Mouse (Mus musculus) forebrain, postnatal 0 days (tissue): Measurements from ENCODE around the gene Fpr1. TPM values are rescaled to one million over a fixed set of nuclear protein-coding genes. Genes with fewer than 3 reads are reported as not detected.
A peak's percentile ranks its signal among the peaks of the same experiment; 100 is the strongest.

Experiments used
- ATAC-seq: fragments of 200-750 bp; cut with Nextera tagmentation; 2 replicates; pipeline ENCODE4 v1.8.0; 2017; ENCODE audit warnings: mild to moderate bottlenecking, moderate library complexity
- DNase-seq: peaks from one replicate; pipeline ENCODE4 v3.0.0-alpha.2; 2015
- H3K27ac ChIP-seq: fragments of 300-500 bp; sonication (generic); 2 replicates; pipeline ENCODE4 v1.5.1; 2014; ENCODE audit warnings: low read depth, mild to moderate bottlenecking, antibody characterized with exemption, low read length, moderate library complexity, mixed read lengths
- H3K27me3 ChIP-seq: fragments of 300-500 bp; sonication (generic); 2 replicates; pipeline ENCODE4 v1.6.1; 2014; ENCODE audit warnings: mild to moderate bottlenecking, low read length, mixed read lengths; ENCODE audit not compliant: insufficient read depth
- H3K36me3 ChIP-seq: fragments of 300-500 bp; sonication (generic); 2 replicates; pipeline ENCODE4 v1.6.1; 2014; ENCODE audit warnings: mild to moderate bottlenecking, moderate library complexity; ENCODE audit not compliant: insufficient read depth
- H3K4me1 ChIP-seq: fragments of 300-500 bp; sonication (generic); 2 replicates; pipeline ENCODE4 v1.6.1; 2014; ENCODE audit warnings: antibody characterized with exemption; ENCODE audit not compliant: insufficient read depth
- H3K4me2 ChIP-seq: fragments of 300-500 bp; sonication (generic); 2 replicates; pipeline ENCODE4 v1.6.1; 2014; ENCODE audit warnings: low read depth, mild to moderate bottlenecking, moderate library complexity
- H3K4me3 ChIP-seq: fragments of 300-500 bp; sonication (generic); 2 replicates; pipeline ENCODE4 v1.5.1; 2014; ENCODE audit warnings: low read depth, low read length, mixed read lengths
- H3K9ac ChIP-seq: fragments of 300-500 bp; sonication (generic); 2 replicates; pipeline ENCODE4 v1.6.1; 2014; ENCODE audit warnings: mild to moderate bottlenecking
- H3K9me3 ChIP-seq: fragments of 300-500 bp; sonication (generic); 2 replicates; pipeline ENCODE4 v1.6.1; 2016; ENCODE audit warnings: low read length
- CTCF ChIP-seq: sonication (generic); IDR thresholded peaks from 2 replicates; pipeline ENCODE4 v1.5.1; 2016; ENCODE audit warnings: antibody characterized with exemption, control low read depth, low read depth
- WGBS: fragments of 180-500 bp; shearing (Covaris S2); extraction: QIAGEN DNeasy Blood & Tissue Kit; methylation state at CpG from one replicate; pipeline ENCODE4 v1.1.7; 2014; 5-methylcytosine and 5-hydroxymethylcytosine counted together
- microRNA counts: library from miRNA; unstranded; fragments of <30 nt; microRNA quantifications from one replicate; lab custom pipeline; 2015
- microRNA-seq, 2 experiments: library from miRNA; unstranded; fragments of <30 nt; microRNA quantifications; one replicate each; pipeline ENCODE4; 2016
- polyA plus RNA-seq: library from polyadenylated mRNA; unstranded; fragments of >200 nt; fragmentation: Nextera tagmentation; extraction: Ambion mirVana; gene quantifications from 2 replicates; pipeline ENCODE4 v1.2.1, GENCODE M21; 2015
- total RNA-seq: library from RNA; depleted of rRNA; stranded (reverse); fragments of >200 nt; gene quantifications from 2 replicates; pipeline ENCODE4 v1.2.3, GENCODE M21; 2014; rRNA removed

Gene Fpr1
- total and polyA plus RNA-seq, 2 experiments from 2014 or later: 0.16 TPM; not detected in 1

DNA sequence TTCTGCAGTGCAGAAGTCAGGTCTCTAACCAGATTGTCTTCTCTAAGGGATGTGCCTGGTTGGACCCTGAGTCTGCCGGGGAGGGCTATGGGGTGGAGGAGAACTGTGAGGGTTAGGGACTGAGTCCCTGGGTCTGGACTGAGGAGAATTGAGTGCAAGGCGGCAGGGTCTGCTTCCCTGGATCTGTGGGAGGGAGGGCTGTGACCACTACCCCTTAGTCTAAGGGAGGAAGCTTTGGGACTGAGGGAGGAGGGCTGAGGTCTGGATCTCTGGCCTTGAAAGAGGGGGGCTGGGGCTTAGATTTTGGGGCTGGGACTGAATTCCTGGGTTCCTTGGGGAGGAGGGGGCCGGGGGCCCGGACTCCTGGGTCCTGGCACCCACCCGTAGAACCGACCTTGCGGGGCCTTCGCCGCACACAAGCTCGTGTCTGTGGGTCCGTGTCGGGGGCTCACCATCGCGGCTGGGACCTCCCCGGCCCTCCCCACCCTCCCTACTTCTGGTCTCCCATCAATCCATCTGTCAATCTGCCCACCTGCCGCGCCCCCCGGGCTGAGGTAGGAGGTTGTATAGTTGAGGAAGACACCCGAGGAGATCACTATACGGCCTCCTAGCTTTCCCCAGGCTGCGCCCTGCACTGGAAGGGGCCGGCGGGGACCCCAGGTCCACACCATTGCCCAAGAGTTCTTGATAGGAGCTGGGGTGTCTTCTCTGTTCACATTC is 53.8 kb downstream of the Fpr1 start:
- Histone ChIP-seq H3K27me3 (no peaks in the 10 kb centered on the region), H3K4me2 (peak overlapping the region; percentile 90)
- TF ChIP-seq CTCF: no peak

DNA sequence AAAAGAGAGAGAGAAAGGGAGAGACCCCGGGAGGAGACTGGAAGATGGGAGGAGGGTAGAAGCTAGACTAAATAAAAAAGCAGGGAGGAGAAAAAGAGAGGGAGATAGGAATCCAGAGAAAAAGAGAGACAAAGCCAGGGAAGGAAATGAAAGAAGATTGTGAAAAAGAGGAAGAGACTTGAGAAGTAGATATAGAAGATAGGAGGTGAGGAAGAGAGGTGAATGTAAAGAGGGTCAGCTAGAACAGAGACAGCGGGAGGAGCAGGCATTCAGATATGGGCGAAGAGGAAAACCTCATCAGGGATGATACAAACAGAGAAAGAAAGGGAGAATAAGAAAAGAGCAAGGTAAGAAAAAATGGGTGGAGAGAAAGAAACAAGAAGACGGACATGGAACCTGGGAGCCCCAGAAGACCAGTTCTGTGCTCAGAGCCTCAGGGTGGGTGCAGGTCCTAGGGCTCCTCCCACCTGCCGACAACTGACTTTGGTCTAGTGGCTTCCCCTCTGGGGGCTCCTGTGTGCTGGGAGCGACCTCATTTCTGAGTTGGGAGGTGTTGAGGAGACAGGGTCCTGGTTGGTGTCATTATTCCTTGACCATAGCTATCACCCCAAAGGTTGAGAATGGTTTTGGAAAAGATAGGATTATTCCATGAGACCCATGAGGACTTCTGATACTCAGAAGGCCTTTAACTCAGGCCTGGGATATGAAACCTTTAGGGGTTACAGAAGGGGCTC is 54.5 kb downstream of the Fpr1 start:
- peaks cover 32% of the 10 kb centered on the region for H3K4me1 ChIP-seq
- peak overlapping the region; percentile 92 for H3K4me3 ChIP-seq
- no peak for TF ChIP-seq CTCF
- H3K4me2 ChIP-seq: peak overlapping the region; percentile 90
- 5% methylated on average over 6 of the region's 6 CpGs for WGBS
- ATAC-seq (no peak), DNase-seq (peak; percentile 30)
- H3K27me3 ChIP-seq: no peaks in the 10 kb centered on the region
- H3K27ac ChIP-seq: peak overlapping the region; percentile 100
- peak overlapping the region; percentile 98 for H3K9ac ChIP-seq
- peaks cover 8% of the 10 kb centered on the region; the same call in 1 of the 2 replicates for H3K36me3 ChIP-seq
- H3K9me3 ChIP-seq: no peaks in the 10 kb centered on the region

More for the DNA sequence above, 53.8 kb downstream of the Fpr1 start:
- ATAC-seq (no peak), DNase-seq (no peak)
- Histone ChIP-seq H3K9me3 (no peaks in the 10 kb centered on the region), H3K4me3 (peak overlapping the region; percentile 92), H3K4me1 (peaks cover 32% of the 10 kb centered on the region), H3K36me3 (peaks cover 8% of the 10 kb centered on the region; the same call in 1 of the 2 replicates), H3K27ac (peak overlapping the region; percentile 100), H3K9ac (peak overlapping the region; percentile 98)
- WGBS: 51% methylated on average over 23 of the region's 23 CpGs

DNA sequence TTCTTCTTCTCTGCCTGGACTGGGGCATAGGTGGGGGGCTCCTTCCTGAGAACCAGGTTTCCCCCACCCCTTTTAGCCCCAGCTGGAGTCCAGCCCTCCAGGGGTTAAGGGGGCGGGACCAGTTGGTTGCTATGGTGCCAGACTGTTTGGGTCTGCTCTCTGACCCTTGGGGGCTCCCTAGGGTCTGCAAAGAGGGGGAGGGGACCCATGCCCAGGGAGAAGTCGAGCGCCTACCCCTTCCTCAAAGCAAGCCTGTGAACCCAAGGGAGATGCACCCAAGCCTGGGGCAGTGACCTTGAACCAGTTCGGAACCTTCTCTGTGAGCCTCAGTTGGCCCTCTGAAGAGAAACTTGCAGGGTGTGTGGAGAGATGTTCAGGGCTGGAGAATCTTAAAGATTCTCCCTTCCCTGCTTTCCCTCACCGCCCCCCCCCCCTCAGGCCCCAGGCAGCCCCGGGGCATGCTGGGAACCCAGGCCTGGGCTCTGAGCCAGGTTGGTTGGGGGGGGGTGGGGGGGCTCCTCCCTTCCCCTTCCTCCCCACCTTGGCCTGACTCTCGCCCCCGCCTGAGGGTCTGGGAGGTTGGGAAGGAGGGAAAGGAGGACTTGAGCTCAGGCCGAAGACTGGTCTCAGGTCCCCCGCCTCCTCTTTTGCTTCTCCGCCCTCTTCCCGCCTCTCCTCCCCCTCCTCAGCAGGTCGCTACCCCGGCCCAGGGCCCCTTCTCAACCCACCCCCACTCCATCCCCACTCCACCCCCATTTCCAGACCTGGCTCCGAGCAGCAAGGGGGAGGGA is 55.4 kb downstream of the Fpr1 start:
- H3K27me3 ChIP-seq: no peaks in the 10 kb centered on the region
- ATAC-seq: peak; percentile 26
- peaks cover 26% of the 10 kb centered on the region for H3K4me1 ChIP-seq
- H3K9ac ChIP-seq: peak overlapping the region; percentile 98
- 2% methylated on average over 10 of the region's 15 CpGs for WGBS
- no peak for TF ChIP-seq CTCF
- peaks cover 8% of the 10 kb centered on the region; the same call in 1 of the 2 replicates for H3K36me3 ChIP-seq
- peak; percentile 81 for DNase-seq
- H3K9me3 ChIP-seq: no peaks in the 10 kb centered on the region
- H3K27ac ChIP-seq: peak overlapping the region; percentile 100
- peak overlapping the region; percentile 92 for H3K4me3 ChIP-seq
- peak overlapping the region; percentile 90 for H3K4me2 ChIP-seq

DNA sequence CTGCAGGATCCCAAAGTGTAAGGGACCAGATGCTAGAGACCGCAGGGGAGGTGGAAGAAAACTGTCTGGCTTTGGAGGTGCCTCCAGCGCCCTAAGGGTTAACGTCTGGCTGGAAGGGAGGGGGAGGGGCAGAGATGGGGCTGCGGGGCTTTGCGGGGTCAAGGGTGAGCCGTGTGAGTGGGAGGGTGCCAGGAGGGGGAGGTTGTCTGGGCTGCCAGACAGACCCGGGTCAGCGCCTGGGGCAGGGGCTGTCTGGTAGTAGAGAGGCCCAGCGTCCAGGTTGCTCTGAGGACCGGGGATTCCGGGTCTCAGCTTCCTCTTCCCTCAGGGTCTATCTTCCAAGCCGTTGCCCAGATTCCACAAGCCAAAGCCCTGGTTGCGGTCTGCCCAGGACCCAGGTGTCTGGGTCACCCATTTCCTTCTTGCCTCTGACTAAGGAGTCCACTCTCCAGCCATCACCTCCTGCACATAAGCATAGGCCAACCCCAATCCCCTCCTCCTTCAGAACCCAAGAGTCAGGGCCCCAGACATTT is 56.0 kb downstream of the Fpr1 start:
- 0% methylated on average over 13 of the region's 13 CpGs for WGBS
- Histone ChIP-seq H3K27ac (peak overlapping the region; percentile 100), H3K9ac (peak overlapping the region; percentile 98), H3K4me3 (peak overlapping the region; percentile 92), H3K4me2 (peak overlapping the region; percentile 90), H3K36me3 (peaks cover 8% of the 10 kb centered on the region; the same call in 1 of the 2 replicates), H3K27me3 (no peaks in the 10 kb centered on the region), H3K9me3 (no peaks in the 10 kb centered on the region), H3K4me1 (peaks cover 26% of the 10 kb centered on the region)
- DNase-seq: peak; percentile 77
- ATAC-seq: peak; percentile 6; the same call in 1 of the 2 replicates
- no peak for TF ChIP-seq CTCF

DNA sequence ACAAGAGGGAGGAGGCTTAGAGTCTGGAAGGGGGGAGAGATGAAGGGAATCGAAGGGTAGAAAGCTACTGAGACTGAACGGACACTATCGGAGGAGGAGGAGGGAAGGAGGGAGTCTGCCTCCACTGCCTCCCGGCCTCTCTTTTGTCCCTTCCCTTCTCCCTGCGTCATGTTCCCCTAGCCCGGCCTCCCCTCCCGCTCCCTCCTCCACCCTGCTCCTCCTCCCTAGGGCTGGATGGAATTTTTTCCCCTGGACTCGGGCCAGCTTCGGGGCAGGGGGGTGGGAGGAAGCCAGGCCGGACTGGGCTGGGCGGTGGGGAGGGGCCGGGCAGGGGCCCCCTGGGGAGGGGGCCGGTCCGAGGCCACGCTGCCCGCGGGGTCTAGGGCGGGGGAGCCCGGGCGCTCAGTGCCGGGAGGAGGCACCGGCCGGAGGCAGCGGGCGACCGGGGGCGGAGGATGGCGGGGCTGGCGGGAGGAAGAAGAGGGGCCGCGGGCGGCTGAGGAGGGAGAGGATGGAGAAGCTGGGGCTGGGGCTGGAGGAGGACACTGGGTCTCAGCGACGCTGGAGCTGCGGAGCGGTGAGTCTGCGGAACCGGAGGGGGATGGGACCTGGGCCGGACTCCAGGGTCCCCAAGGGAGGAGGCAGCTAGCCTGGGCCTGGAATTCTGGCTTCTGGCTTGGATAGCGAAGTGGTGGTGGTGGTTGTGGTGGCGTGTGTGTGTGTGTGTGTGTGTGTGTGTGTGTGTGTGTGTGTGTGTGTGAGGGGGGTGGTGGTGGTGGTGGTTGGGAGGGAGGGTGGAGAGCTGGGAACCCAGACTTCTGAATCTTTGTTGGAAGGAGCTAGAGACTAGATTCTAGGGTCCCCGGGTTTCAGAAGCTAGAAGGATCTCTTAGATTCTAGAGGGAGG is 56.7 kb downstream of the Fpr1 start, which contains the start of gene Spaca6:
TSS of gene Spaca6 (plus strand) at position 408 of the 907 bp plus-strand sequence.
- ATAC-seq (peak; percentile 86), DNase-seq (peak; percentile 89)
- Histone ChIP-seq H3K36me3 (0 out of 2 replicates have a peak, but pooled peaks cover 3% of the 10 kb centered on the region), H3K9ac (peak within 1 kb of the TSS; percentile 98), H3K4me3 (peak within 1 kb of the TSS; percentile 92), H3K27me3 (no peaks in the 10 kb centered on the region), H3K4me2 (peak within 1 kb of the TSS; percentile 90), H3K4me1 (peaks cover 24% of the 10 kb centered on the region), H3K9me3 (no peaks in the 10 kb centered on the region), H3K27ac (peak within 1 kb of the TSS; percentile 100)
- TF ChIP-seq CTCF: no peak
- under 1% methylated on average over 36 of the region's 42 CpGs for WGBS

MicroRNAs within 50 kb of the gene (microRNA counts, 519-probe panel; counts per million panel counts)
- microRNA mmu-let-7e (lab: Ali Mortazavi, UCI) (7,037 counts per million, percentile 92 among the panel's probes with 10 or more counts), microRNA mmu-miR-125a-3p (lab: Ali Mortazavi, UCI) (not detected), microRNA mmu-miR-125a-5p (lab: Ali Mortazavi, UCI) (8,221 counts per million, percentile 98 among the panel's probes with 10 or more counts), microRNA mmu-miR-99b (lab: Ali Mortazavi, UCI) (6,133 counts per million, percentile 81 among the panel's probes with 10 or more counts)

Small RNAs within 50 kb of the gene (microRNA-seq; reads per million reads assigned to microRNA genes)
- gene Gm25927 (0 reads per million in 2 experiments), gene Mir125a (7,670 to 9,532 reads per million in 2 experiments), gene Mir99b (15,187 to 22,076 reads per million in 2 experiments), gene Mirlet7e (0 reads per million in 2 experiments)

Other genes with a start within 250 kb of the Fpr1 start
- not detected in 2 replicates for gene Vmn2r90, start 180.2 kb downstream of the Fpr1 start, total RNA-seq
- gene Vmn2r90, start 180.2 kb downstream of the Fpr1 start, polyA plus RNA-seq: not detected in 2 replicates
- gene Spaca6, start 56.8 kb downstream of the Fpr1 start, total RNA-seq: 18.5 and 20.8 TPM in 2 replicates
- gene Spaca6, start 56.8 kb downstream of the Fpr1 start, polyA plus RNA-seq: 5.1 and 10.7 TPM in 2 replicates
- 0.23 and 0.90 TPM in 2 replicates for gene Has1, start 28.7 kb downstream of the Fpr1 start, total RNA-seq
- gene Has1, start 28.7 kb downstream of the Fpr1 start, polyA plus RNA-seq: 0.20 and 0.53 TPM in 2 replicates
- gene Fpr2, start 3.9 kb upstream of the Fpr1 start, total RNA-seq: 0.38 TPM in 1 of 2 replicates, not detected in the other
- 0.28 and 0.56 TPM in 2 replicates for gene Fpr2, start 3.9 kb upstream of the Fpr1 start, polyA plus RNA-seq
- not detected in 2 replicates for gene Fpr3, start 3.9 kb upstream of the Fpr1 start, total RNA-seq
- gene Fpr3, start 3.9 kb upstream of the Fpr1 start, polyA plus RNA-seq: not detected in 2 replicates
- gene Fpr-rs4, start 137.8 kb upstream of the Fpr1 start, total RNA-seq: not detected in 2 replicates
- not detected in 2 replicates for gene Fpr-rs4, start 137.8 kb upstream of the Fpr1 start, polyA plus RNA-seq
- gene Vmn2r124, start 165.5 kb upstream of the Fpr1 start, total RNA-seq: not detected in 2 replicates
- not detected in 2 replicates for gene Vmn2r124, start 165.5 kb upstream of the Fpr1 start, polyA plus RNA-seq
- not detected in 2 replicates for gene Vmn2r91, start 201.1 kb upstream of the Fpr1 start, total RNA-seq
- not detected in 2 replicates for gene Vmn2r91, start 201.1 kb upstream of the Fpr1 start, polyA plus RNA-seq